Mouse (Mus musculus) frontal cortex, postnatal 10 days (tissue): ENCODE results near the gene Hspe1.

Source experiments
- DNase-seq, 2 experiments: peaks; one replicate each; pipeline ENCODE4 v3.0.0; 2022; ENCODE audit warnings: low spot score in 2 of 2, mixed read lengths in 1 of 2

Gene Hspe1

GRCm38 (mm10) chr1:55134301-55134700, 46.4 kb downstream of the Hspe1 start:
- no peak for DNase-seq

- DNase-seq = no peak
Measured at GRCm38 (mm10) chr1:55135846-55136245, 47.9 kb downstream of the Hspe1 start.
